Mouse (Mus musculus): ENCODE measurements at regions not wholly inside any gene's neighbourhood (a gene's known extent, or its start where the extent isn't known, plus 50 kb on each side); places are given as distances from the start of the nearest gene placed in this dataset.

- no peak for DNase-seq (ENCODE audit: low spot score in 2 of 2)
Measured at GRCm38 (mm10) chr12:106186501-106186900, 176.5 kb downstream of the Vrk1 start.

- no peak for DNase-seq (ENCODE audit: low spot score in 2 of 2)
Measured at GRCm38 (mm10) chr12:106191771-106192170, 181.7 kb downstream of the Vrk1 start.

GRCm38 (mm10) chr12:106199302-106199701, 189.3 kb downstream of the Vrk1 start:
- DNase-seq (ENCODE audit: low spot score in 2 of 2), result no peak

- no peak for DNase-seq (ENCODE audit: low spot score in 2 of 2)
Measured at GRCm38 (mm10) chr12:106203526-106203925, 193.5 kb downstream of the Vrk1 start.

GRCm38 (mm10) chr12:106210959-106211358, 200.9 kb downstream of the Vrk1 start:
- no peak for DNase-seq (ENCODE audit: low spot score in 2 of 2)

GRCm38 (mm10) chr12:106211488-106211887, 201.5 kb downstream of the Vrk1 start:
- no peak for DNase-seq (ENCODE audit: low spot score in 2 of 2)

- DNase-seq (ENCODE audit: low spot score in 2 of 2), result no peak
Measured at GRCm38 (mm10) chr12:106212397-106212796, 202.4 kb downstream of the Vrk1 start.

GRCm38 (mm10) chr12:106220071-106220470, 210.0 kb downstream of the Vrk1 start:
- no peak for DNase-seq (ENCODE audit: low spot score in 2 of 2)

GRCm38 (mm10) chr12:106226276-106226675, 216.2 kb downstream of the Vrk1 start:
- no peak for DNase-seq (ENCODE audit: low spot score in 2 of 2)

- DNase-seq (ENCODE audit: low spot score in 2 of 2), result no peak
Measured at GRCm38 (mm10) chr12:106226776-106227562, 216.9 kb downstream of the Vrk1 start.

GRCm38 (mm10) chr12:106227563-106227840, 217.5 kb downstream of the Vrk1 start:
- no peak for DNase-seq (ENCODE audit: low spot score in 2 of 2)

- DNase-seq (ENCODE audit: low spot score in 2 of 2), result no peak
Measured at GRCm38 (mm10) chr12:106245178-106245840, 235.3 kb downstream of the Vrk1 start.

- no peak for DNase-seq (ENCODE audit: low spot score in 2 of 2)
Measured at GRCm38 (mm10) chr12:106273591-106273990, 263.6 kb downstream of the Vrk1 start.

GRCm38 (mm10) chr12:106277886-106278285, 267.9 kb downstream of the Vrk1 start:
- no peak for DNase-seq (ENCODE audit: low spot score in 2 of 2)

- DNase-seq (ENCODE audit: low spot score in 2 of 2), result no peak
Measured at GRCm38 (mm10) chr12:106282491-106283106, 272.6 kb downstream of the Vrk1 start.

GRCm38 (mm10) chr12:106284814-106285213, 274.8 kb downstream of the Vrk1 start:
- no peak for DNase-seq (ENCODE audit: low spot score in 2 of 2)

- DNase-seq (ENCODE audit: low spot score in 2 of 2), result no peak
Measured at GRCm38 (mm10) chr12:106288791-106289515, 278.9 kb downstream of the Vrk1 start.

GRCm38 (mm10) chr12:106291476-106292046, 281.5 kb downstream of the Vrk1 start:
- DNase-seq (ENCODE audit: low spot score in 2 of 2), result no peak

GRCm38 (mm10) chr12:106293117-106293516, 283.1 kb downstream of the Vrk1 start:
- DNase-seq (ENCODE audit: low spot score in 2 of 2), result no peak

GRCm38 (mm10) chr12:106295596-106295995, 285.6 kb downstream of the Vrk1 start:
- no peak for DNase-seq (ENCODE audit: low spot score in 2 of 2)

GRCm38 (mm10) chr12:106302617-106303016, 292.6 kb downstream of the Vrk1 start:
- no peak for DNase-seq (ENCODE audit: low spot score in 2 of 2)

Measured in urinary bladder, postnatal 4 days (tissue).